Mouse (Mus musculus): ENCODE measurements at regions not wholly inside any gene's neighbourhood (a gene's known extent, or its start where the extent isn't known, plus 50 kb on each side); places are given as distances from the start of the nearest gene placed in this dataset.

DNA sequence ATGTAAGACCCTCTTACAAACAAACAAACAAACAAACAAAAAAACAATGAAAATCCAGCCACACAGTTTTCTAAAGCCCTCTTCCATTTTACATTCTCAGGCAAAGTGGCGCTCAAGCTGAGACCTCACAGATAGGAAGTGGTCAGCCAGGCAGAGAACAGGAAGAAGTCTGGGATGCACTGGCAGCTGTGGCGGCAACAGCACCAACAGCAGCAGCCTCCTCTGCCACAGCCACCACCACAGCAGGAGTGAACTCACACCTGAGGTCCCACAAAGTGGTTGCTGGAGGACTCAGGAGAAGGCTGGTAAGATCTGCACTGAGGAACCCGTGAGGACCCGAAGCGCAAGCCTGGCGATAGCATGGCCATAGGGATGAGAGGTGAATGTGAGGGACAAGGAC is 156.3 kb downstream of the Grm4 start:
- Histone ChIP-seq H3K36me3 (ENCODE audit: control insufficient read depth in 1 of 2, insufficient read depth in 2 of 2, low read length in 2 of 2) (no peaks in the 10 kb centered on the region), H3K9me3 (replicated peaks; ENCODE audit: insufficient read depth, low read length) (no peaks in the 10 kb centered on the region), H3K4me1 (ENCODE audit: control insufficient read depth in 1 of 2, insufficient read depth in 2 of 2, low read length in 2 of 2) (no peaks in the 10 kb centered on the region), H3K4me3 (ENCODE audit: control insufficient read depth in 1 of 2, insufficient read depth in 1 of 2, low read depth in 2 of 2, low read length in 2 of 2) (no peak overlapping the region), H3K27ac (ENCODE audit: control insufficient read depth, low read depth, low read length) (no peak overlapping the region), H3K79me2 (ENCODE audit: control insufficient read depth, insufficient read depth, low read length, poor library complexity) (no peaks in the 10 kb centered on the region), H3K27me3 (ENCODE audit: control insufficient read depth in 1 of 2, insufficient read depth in 2 of 2, low read length in 2 of 2) (no peaks in the 10 kb centered on the region), H3K9ac (ENCODE audit: control insufficient read depth, low read depth, low read length, poor library complexity, severe bottlenecking) (no peak overlapping the region)
- TF ChIP-seq ZNF384 (IDR thresholded peaks at IDR 0.05; ENCODE audit: low read depth, low read length) (no peak), POLR2AphosphoS2 (IDR thresholded peaks at IDR 0.05; ENCODE audit: low read length) (no peak), MAFK (IDR thresholded peaks at IDR 0.05; ENCODE audit: borderline replicate concordance, low read depth, low read length) (no peak), ELF1 (IDR thresholded peaks at IDR 0.05; ENCODE audit: low read depth, low read length) (no peak), ETS1 (IDR thresholded peaks at IDR 0.05; ENCODE audit: low read depth, low read length) (no peak), TAL1 (IDR thresholded peaks at IDR 0.05; ENCODE audit: low read length) (no peak), CHD2 (IDR thresholded peaks at IDR 0.05; ENCODE audit: low read length) (no peak), NELFE (IDR thresholded peaks at IDR 0.05; ENCODE audit: low read depth, low read length) (no peak), NRF1 (IDR thresholded peaks at IDR 0.05; ENCODE audit: insufficient read depth, low read depth, low read length, poor library complexity, severe bottlenecking) (no peak), SIN3A (IDR thresholded peaks at IDR 0.05; ENCODE audit: low read length) (no peak), MEF2A (IDR thresholded peaks at IDR 0.05; ENCODE audit: extremely low read depth, insufficient replicate concordance, low read depth, low read length, poor library complexity, severe bottlenecking) (no peak), UBTF (IDR thresholded peaks at IDR 0.05; ENCODE audit: borderline replicate concordance, insufficient read depth, low read depth, low read length) (no peak), CTCF (IDR thresholded peaks at IDR 0.05 in 2 of 3, conservative IDR thresholded peaks at IDR 0.05 in 1 of 3; ENCODE audit: control insufficient read depth in 1 of 3, insufficient read depth in 1 of 3, low read depth in 2 of 3, low read length in 3 of 3, poor library complexity in 1 of 3, severe bottlenecking in 1 of 3) (no peak), BHLHE40 (IDR thresholded peaks at IDR 0.05; ENCODE audit: borderline replicate concordance, low read depth, low read length) (no peak), HCFC1 (IDR thresholded peaks at IDR 0.05; ENCODE audit: low read depth, low read length) (no peak), GABPA (IDR thresholded peaks at IDR 0.05; ENCODE audit: low read depth, low read length) (no peak)
- no peak for DNase-seq (ENCODE audit: low read depth, low spot score)

DNA sequence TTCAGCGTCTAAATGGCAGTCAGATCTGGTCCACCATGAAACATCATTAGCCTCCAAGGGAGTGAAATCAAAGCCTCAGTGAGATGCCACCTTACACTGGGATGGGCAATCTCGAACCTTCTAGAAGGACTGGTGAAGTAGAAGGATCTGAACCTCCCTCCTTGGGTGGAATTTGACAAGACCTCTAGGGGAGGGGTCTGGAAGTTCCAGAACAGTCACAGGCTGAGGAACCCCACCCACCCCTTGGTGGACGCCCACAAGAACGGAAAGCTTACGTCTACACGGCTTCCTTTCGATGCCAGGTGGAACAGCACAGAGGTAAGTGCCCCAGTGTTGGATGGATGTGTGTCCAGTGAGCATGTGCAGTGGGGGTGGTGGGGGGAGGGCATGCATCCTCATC is 156.9 kb downstream of the Grm4 start:
- Histone ChIP-seq H3K4me3 (ENCODE audit: control insufficient read depth in 1 of 2, insufficient read depth in 1 of 2, low read depth in 2 of 2, low read length in 2 of 2) (no peak overlapping the region), H3K9ac (ENCODE audit: control insufficient read depth, low read depth, low read length, poor library complexity, severe bottlenecking) (no peak overlapping the region), H3K9me3 (replicated peaks; ENCODE audit: insufficient read depth, low read length) (no peaks in the 10 kb centered on the region), H3K79me2 (ENCODE audit: control insufficient read depth, insufficient read depth, low read length, poor library complexity) (no peaks in the 10 kb centered on the region), H3K4me1 (ENCODE audit: control insufficient read depth in 1 of 2, insufficient read depth in 2 of 2, low read length in 2 of 2) (no peaks in the 10 kb centered on the region), H3K36me3 (ENCODE audit: control insufficient read depth in 1 of 2, insufficient read depth in 2 of 2, low read length in 2 of 2) (no peaks in the 10 kb centered on the region), H3K27me3 (ENCODE audit: control insufficient read depth in 1 of 2, insufficient read depth in 2 of 2, low read length in 2 of 2) (no peaks in the 10 kb centered on the region), H3K27ac (ENCODE audit: control insufficient read depth, low read depth, low read length) (no peak overlapping the region)
- TF ChIP-seq POLR2AphosphoS5 (IDR thresholded peaks at IDR 0.05; ENCODE audit: borderline replicate concordance, low read depth, low read length) (no peak), TCF12 (IDR thresholded peaks at IDR 0.05; ENCODE audit: low read depth, low read length) (no peak), NELFE (IDR thresholded peaks at IDR 0.05; ENCODE audit: low read depth, low read length) (no peak), KAT2A (conservative IDR thresholded peaks at IDR 0.05; ENCODE audit: low read depth, low read length) (no peak), EP300 (IDR thresholded peaks at IDR 0.05; ENCODE audit: low read depth in 1 of 2, low read length in 2 of 2) (no peak), E2F4 (IDR thresholded peaks at IDR 0.05; ENCODE audit: borderline replicate concordance, low read depth, low read length) (no peak)
- DNase-seq (ENCODE audit: low read depth, low spot score), result no peak
